Mouse (Mus musculus) kidney, adult 18-20 months (tissue): ENCODE results near the gene Trim9.
A peak's percentile ranks its signal among the peaks of the same experiment; 100 is the strongest.

Source experiments
- DNase-seq: peaks from one replicate; pipeline ENCODE4 v3.0.0; 2021

Gene Trim9

DNA sequence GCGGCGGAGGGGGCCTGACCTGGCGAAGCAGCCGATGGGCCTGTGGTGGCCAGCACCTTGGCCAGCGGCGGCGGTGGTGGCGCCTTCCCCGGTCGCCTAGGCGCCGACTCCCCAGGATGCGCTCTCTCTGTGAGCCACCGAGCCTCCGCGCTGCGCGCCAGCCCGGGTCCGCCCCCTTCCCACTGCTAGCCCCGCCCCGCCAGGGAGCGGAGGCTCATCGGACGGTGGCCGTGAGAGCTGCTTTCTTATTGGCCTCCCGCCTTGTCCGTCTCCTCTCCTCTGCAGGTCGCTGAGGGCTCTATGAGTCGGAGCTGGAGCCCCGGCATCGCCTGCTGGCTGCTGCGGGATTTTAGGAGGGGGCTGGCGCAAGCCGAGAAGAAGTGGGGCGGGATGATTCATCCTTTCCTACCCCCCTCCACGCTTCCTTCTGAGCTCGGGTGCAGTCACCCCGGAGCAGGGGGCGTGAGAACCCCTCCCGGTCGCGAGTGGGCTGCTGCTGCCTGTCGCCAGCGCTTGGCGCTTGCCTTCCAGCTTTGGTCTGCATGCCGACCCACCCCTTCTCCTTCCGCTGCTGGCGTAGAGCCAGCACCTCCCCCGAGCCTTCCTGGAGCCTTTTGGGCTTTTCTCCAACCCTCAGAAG, at the start of gene Trim9:
Gene Trim9, minus strand, starts transcription at position 413 of the 640 bp plus-strand sequence.
- DNase-seq: peak; percentile 84

DNA sequence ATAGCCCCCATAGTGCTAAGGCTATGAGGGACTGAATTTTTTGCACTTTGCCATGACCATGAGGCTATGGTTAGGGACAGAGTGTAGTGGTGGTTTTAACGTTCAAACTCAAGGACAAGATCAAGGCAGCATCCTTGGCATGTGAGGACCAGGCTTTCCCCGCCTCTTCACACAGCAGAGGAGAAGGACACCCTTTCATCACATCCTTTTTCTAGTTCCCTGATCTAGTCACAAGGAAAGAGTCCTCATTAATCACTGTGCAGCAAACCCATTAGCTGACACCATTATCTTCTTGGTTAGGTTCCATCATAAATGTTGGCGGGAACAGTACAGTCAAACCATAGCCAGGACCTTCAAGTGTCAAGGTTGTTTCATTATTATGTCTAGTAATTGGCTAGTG, 47.6 kb upstream of the Trim9 start:
- DNase-seq: no peak

DNA sequence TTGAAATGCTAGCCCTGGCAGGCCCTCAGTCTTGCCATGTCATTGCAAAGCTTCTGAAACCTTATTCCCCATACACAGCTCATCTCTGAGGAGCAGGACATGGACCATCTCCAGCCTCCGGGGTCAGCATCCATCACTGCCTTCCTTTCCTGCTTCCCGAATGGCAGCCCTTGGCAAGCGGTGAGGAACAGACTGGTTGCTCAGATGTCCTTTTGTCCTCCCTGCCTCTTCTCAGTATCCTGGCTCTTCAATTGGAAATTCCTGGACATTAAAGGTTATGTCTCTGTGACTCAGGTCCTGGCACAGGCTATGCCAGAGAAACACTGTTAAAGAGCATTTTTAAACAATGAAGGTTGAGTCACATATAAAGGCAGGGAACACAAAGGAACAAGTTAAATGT, 43.8 kb upstream of the Trim9 start:
- DNase-seq: no peak

DNA sequence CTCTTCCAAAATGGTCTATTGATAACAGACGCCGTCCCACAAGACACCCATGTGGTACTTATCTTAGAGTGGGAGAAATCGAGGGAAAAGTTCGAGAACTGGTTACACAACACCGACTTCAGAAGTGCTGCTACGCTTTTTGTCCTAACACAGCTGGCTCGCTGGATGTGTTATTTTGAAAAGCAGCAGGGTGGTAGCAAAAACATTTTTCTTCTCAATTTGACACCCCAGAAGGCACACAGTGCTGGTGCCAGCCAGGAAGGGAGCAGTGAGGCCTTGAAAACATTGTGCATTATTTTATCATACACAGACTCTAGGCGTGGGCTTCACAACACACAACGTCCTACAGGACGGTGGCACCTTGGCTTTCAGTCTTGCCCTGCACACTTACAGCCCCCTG, 27.6 kb upstream of the Trim9 start:
- DNase-seq: no peak

DNA sequence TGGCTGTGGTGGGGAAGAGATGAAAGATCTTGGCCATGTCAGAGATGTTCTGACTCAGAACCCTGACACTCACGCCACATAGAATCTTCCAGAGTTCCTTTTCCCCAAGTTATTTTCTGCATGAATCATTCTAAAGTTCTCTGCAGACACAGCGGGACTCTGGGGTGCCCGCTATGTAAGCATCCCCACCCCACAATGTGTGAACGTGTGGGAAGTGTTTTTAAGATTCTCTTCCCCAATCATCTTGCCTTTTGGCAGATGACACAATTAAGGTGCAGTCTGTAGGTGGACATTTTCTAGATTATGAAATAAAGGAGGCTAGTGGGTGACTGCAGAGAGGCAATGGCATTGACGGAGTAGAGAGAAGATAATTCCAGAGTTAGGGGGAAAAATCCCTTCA, 25.5 kb upstream of the Trim9 start:
- DNase-seq: no peak

DNA sequence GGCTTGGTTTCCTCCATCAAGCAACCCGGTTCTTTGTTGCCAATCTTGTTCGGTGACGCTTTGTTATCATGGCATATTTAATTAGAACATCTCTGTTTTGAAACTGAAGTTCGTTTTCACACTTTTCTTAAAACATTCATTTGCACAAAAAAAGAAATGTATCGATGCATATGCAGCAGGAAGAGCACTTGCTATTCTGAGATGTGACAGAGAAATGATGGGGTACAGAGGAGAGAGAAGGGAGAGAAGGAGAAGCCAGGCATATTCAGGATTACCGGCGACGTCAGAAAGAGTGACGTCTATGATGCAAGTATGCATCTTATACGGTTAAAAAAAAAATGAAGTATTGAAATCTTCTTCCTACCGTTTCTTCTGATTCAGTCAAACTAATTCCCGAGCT, 21.9 kb upstream of the Trim9 start:
- DNase-seq: no peak

DNA sequence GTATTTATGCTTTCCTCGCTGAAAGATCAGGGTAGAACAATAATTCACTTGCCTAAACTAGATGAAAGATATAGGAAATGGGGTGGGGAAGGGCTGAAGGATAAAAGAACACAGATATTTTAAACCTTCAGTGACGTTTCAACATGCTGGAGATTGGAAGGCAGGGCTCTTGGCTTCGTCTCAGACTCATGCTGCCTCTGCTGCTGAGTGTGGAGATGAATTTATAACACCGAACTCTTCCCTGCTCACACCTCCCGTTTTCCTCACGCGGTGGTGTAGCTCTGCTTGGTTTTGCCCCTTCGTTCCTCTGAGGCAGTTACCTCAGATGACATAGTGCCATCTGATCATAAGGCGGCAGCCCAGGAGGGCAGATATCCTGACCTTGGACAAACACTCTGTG, 21.4 kb upstream of the Trim9 start:
- DNase-seq: no peak

DNA sequence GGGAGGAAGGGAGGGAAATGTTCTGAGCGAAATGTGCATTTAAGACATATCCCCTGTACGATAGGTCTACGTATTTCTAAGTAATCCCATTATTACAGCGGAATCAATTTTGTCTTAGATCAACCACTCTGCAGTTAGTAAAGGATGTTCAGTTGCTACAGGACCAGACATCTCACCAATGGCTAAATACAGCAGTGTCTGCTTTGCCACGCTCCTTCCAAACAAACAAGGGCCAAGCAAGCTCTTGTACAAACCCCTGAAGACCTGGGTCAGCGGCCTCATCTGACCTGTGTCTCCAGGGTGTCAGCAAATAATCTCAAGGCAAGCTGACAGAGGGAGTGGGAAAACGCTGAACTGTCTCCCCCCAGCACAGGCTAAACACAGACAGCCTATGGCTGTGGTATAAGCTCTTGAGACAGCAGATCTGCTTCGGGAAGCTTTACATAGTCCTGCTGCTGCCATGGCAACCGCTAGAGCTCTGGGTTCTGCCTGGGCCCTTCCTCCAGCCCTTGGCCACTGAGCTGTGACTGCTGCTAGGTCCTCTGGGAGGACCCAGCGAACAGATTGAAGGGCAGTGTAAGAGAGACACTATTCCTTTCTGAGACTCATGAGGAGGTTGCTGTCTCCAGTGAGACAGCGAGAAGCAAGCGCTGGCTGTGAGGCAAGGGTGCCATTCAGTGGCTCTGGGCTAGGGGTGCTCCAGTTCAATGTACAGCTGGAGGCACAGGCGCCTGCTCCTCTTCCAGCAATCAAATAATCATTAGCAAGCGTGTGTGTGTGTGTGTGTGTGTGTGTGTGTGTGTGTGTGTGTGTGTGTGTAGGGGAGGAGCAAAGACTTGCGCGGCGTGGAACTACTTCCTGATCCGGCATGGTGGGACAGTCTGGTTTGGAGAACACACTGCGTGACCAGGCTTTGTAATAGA, 20.2 kb upstream of the Trim9 start:
- DNase-seq: peak; percentile 35

DNA sequence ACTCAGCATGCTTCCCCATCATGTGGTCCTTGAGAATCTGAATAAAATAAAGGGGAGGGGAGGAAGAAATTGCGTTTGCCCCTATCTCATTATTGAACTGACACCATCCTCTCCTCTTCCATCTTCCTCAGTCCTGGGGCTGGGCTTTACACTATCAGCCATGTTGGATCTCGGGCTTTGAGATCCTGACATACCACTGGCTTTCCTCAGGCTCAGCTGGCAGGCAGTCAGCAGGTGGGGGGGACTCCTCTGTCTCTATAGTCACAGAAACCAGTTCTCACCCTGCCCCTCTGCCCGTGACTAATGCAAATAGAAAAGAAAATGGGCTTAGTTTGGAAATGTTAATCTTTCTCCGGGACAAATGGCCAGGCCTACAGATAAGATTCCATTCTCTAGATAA, 15.6 kb upstream of the Trim9 start:
- no peak for DNase-seq

DNA sequence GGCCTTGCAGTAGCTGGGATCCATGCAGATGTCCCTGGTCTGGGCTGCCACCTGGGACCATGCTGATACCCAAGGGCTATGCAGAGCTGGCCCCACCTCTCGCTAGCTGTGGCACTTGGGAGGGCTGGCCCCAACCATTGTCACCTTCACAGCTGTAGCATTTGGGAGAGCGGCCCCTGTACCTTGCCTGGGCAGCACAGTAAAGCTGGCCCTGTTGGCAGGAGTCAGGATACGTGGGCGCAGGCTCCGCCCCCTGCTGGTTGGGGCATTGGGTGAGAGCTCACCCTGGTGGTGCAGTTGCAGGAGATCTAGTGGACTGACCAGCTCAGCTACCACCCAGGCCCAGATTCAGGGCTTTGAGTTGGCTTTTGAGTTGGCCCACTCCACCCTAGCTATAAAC, 12.9 kb upstream of the Trim9 start:
- DNase-seq: no peak

DNA sequence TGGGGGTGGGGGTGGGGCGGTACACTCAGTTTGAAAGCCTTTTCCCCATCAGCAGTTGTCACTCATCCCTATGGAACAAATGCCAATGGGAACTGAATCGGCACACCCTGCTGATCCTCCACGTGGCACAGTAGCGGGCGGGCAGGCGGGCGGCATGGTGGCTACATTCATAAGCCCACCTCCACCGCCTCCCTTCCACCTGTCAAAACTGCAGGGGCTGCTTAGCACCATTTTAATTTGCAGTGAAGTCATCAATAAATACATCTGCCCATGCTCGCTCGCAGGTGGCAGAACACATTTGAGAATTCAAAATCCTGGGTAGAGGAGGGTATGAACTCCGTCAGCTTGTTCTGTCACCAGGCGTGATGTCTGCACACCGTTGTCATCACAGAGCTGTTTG, 12.0 kb upstream of the Trim9 start:
- DNase-seq: no peak

DNA sequence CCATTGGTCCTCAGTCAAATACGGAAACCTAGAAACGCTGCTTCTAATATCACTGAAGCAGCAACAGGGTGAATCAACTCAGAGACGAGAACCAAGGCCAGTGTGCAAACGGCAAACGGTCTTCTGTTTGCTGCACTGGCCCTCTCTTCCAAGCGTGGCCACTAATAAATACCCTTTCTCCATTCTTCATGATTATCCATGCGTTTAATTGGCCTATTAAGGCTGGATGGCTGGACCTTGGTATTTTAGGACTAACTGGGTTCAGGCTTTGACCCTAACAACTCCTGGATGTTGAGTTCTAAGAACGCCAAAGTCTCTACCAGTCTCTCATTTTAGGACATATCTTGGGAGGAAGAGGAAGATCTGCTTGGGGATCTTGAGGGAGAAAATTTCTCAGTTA, 7.5 kb upstream of the Trim9 start:
- no peak for DNase-seq

DNA sequence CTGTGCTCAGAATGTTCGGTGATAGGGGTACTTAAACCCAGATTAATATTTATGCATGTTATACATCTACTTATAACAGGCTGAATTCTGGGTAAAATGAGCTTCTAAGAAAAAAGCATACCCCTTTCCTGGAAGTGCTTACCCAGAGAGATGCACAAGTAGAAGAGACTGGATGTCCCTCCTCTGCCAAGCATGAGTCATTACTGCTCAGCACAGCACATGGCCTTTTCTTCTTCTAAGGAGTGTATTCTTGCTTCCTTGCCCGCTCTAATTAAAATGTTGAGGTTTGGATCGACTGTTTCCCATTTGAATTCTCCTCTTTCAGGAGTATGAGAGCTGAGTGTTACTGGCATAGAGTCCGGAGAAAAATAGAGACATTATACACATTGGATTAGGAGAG, 3.1 kb upstream of the Trim9 start:
- no peak for DNase-seq

DNA sequence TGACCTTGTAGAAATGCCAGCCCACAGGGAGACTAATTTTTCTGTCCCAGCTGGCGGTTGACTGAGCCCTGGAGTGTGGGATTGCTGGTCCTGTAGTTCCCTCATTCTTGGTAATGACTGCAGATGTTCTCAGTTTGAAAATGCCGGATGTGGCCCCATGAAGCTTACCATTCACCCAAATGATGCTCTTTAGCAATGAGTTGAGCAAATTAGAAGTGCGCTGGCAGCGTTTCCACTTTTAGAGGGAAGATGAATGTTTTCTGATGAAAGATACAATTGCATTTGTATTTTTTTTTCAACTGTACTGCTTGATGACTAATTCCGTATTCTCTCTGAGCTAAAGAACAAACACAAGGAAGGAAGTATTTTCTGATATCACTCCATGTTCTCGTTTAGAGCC, 2.4 kb upstream of the Trim9 start:
- no peak for DNase-seq

DNA sequence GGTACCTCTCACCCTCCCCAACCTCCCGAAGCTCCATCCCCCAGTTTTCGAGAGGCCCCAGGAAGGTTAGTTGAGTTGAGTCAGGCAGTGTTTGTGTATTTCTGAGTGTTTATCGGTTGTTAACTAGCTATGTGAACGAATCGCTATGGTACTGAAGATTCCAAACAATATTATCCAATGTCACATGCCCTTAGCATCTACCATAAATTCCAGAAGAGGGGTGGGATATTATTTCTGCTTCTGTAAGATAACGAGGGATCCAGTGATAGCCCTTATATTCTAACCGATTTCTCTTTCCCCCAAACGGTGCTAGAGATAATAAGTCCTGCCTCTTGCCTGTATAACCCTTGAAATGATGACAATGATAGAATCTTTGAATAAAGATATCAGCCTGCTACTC, 612 bp upstream of the Trim9 start:
- DNase-seq: no peak

DNA sequence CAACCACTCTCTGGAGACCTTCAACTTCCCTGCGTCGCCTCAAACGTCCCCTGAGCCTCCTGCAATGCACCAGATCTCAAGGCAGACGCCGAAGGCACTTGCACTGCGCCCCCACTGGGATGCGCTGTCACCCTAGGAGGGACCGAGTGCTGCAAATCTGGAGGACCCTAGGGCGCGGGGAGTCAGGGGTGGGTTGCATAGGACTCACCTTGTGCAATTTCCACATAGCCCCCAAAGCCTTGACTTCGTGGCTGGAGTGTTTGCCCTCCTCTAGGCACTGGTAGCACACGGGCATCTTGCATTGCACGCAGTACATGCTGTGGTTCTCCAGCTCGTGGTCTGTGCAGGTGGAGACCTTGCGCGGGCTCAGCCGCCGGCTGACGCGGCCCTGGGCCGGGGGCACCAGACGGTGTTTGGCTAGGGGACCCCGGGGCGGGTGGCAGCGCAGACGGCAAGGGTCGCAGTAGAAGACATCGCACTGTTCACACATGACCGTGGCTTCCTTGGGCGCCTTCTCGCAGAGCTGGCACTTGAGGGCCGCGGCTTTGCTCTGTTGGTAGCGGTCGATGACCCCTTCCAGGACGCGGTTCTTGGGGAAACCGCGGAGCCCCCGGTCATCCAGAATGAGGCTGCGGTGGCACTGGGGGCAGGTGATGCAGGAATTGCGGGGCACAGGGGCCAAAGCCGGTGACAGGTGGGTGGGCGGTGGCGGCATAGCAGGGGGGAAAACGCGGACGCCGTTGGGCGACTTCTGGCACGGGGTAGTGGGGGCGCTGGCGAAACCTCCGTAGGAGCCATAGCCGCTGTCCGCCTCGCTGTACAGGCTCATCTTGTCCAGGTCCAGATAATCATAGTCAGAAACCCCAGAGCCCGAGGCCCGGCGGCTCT, 1.0 kb downstream of the Trim9 start:
- DNase-seq: peak; percentile 6

DNA sequence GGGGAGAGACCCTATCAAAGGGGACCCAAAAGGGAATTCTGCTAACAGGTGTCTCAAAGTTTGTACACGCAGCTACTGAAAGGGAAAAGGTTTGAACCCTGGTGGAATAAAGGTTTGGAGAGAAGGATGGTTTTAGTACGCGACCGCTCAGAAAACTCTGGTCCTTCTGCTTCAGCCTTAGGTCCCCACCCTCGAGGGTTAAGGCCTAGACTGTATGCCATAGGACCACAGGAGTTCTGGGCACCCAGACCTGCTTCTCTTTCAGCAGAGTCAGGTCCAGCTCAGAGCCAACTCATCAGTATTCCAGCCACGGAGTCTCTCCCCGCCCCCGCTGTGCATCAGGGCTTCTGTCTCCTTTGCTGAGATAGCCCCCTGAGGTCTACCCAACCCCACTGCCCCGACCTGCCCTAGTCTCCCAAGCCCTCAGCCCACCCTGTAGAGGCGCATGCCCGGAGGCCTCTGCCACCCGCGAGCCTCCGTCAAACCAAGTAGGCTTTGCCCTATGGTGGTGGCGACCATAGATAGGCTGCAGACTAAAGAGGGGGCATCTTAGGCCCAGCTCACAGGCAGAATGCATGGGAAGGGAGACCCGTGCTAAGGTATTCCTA, 1.8 kb downstream of the Trim9 start:
- DNase-seq: no peak

DNA sequence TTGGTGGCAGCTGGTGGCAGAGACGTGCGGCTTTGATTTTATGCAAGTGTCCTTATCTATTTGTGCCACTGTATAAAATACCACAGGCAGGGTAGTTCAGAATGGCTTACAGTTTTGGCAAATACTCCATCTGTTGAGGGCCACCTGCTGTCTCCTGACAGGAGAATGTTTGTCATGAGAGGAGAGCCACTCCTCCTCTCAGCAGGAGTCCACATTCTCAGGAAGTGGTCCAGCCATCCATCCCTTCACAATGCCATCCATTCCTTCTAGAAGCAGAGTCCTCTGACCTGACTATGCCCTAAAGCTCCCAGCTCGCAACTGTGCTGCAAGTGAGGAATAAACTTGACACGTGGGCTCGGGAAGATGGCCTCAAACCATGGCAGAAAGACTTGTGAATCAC, 12.2 kb downstream of the Trim9 start:
- DNase-seq: no peak

DNA sequence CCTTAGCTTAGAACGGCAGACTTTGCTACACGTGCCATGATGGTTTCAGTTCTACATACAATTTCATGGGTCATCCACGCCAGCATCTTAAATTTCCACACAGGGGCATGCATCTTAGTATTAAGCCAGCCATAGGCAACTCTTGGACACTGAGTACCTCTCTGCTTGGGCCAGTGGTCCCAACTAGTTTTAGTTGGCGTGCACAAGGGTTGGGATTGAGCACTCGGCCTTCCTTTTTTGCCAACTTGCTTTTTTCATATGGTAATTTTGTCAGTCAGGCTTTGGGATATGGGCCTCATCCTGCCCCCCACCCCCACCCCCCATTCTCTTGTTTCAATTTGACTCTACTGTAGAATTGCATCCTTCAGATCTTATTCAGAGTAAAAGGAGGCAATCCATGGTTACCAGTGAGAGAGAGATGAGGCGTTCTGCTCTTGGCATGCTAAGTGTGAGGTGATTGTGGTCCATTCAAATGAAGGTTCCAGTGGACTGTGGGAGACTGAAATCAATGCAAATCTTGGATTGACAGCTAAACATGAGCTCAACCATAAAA, 14.1 kb downstream of the Trim9 start:
- no peak for DNase-seq

DNA sequence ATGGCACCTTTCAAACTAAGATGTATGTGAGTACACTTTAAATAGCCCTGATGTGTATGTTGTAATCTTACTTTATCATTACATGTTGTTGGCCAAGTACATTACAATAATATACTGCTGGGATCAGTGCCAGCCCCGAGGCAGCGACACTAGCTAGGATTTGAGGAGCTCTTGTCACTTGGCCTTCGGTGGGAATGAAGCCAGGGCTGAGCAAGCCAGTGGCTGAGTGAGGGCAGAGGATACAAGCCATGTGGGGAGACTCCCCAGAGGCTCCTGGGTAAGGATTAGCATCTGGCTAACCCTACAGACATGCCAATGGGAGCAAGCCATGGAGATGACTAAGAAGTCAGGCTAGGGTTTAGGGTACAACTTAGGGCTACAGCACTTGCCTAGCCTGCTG, 18.4 kb downstream of the Trim9 start:
- no peak for DNase-seq

DNA sequence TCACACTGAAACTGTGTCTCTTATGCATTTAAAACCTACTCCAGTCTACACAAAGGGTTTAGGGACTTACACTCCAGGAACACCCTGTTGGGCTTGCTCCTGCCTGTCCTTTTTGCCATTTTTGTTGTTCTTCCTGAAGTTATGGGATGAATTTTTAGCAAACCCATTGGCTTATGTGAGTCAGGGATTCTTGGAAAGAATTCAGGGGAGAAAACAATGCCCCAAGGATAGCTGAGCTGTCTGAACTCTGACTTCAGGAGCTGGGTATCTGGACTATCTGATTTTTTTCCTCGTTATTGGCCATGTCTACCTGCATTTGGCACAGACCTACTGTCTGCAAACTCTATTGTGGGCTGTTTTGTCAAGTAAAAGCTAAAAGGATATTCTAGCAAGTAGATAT, 20.5 kb downstream of the Trim9 start:
- no peak for DNase-seq

DNA sequence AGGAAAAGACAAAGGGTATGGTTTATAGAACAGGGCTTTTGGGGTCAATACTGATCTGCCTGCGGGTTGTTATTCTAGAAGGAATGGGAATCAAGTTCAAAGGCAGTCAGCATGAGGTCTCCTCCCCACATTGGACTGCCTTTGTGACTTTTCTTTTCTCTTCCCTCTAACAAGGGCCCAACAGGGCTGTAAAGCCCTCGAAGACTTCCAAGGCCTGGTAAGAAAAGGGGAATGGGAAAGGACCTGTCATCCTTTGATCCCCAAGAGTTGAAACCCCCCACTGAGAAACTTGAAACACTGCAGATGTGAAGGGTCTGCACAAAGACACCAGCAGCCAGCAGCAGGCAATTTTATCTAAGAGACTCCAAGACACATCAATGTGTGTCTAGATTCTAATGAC, 21.0 kb downstream of the Trim9 start:
- no peak for DNase-seq

DNA sequence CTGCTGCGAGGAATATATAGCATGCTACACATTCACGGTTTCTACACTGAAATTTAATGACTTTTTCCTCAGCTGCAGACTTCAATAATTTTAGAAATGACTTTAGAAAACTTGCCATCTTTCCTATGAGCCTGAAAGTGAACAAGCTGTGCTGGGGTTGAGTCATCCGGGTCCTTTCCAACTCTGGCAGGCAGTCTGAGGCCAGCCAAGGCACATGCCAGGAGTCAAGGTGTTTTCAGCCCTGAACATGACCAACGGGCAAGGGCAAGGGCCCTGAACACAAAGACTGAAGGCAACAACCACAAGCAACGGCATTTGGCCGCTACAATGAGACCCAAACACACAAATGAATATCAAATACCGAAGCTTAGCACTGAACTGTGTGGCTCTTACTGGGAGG, 21.6 kb downstream of the Trim9 start:
- DNase-seq: no peak
